Mouse (Mus musculus): Measurements from ENCODE around the gene Gstcd. TPM values are rescaled to one million over a fixed set of nuclear protein-coding genes. Genes with fewer than 3 reads are reported as not detected.

The Gstcd gene
- polyA plus RNA-seq, 1 experiment from 2014 or later = 4.9 TPM

DNA sequence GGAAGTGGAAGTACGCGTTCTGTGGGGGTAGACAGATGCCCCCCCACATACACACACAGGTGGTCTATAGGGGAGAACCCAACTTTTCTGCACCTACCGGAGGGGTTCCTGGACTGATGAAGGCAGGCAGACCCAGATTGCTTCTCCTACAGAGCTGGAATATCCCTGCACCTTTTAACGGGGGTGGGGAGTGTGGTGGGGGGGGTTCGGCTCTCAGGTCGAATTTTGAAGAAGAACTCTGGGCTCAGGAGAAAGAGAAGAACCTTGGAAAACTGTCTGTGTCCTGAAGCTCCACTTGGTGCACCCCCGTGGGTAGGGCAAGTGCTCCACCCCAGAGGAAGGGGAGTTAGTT is 141.3 kb downstream of the Gstcd start:
- ATAC-seq (ENCODE audit: low FRiP score, low TSS enrichment) (no peak), DNase-seq (no peak)
- no peaks in the 10 kb centered on the region for H3K36me3 ChIP-seq (ENCODE audit: control insufficient read depth, insufficient read depth, low read length)
- peaks cover 11% of the 10 kb centered on the region; the same call in 1 of the 2 replicates for H3K4me1 ChIP-seq (ENCODE audit: control insufficient read depth, insufficient read depth, low read length)
- H3K27ac ChIP-seq (replicated peaks; ENCODE audit: low read depth, low read length) = no peak overlapping the region
- H3K27me3 ChIP-seq (ENCODE audit: control insufficient read depth, insufficient read depth, low read length) = peaks cover 3% of the 10 kb centered on the region; the same call in 1 of the 2 replicates
- WGBS = 5% methylated on average over 7 of the region's 7 CpGs
- no peaks in the 10 kb centered on the region for H3K9me3 ChIP-seq (ENCODE audit: control insufficient read depth, low read length)
- H3K4me3 ChIP-seq (replicated peaks; ENCODE audit: low read depth, low read length) = peak overlapping the region; percentile 71
- H3K4me2 ChIP-seq (ENCODE audit: low read length) = peak overlapping the region; percentile 98
- peak overlapping the region; percentile 66 for H3K9ac ChIP-seq (replicated peaks; ENCODE audit: low read length)

DNA sequence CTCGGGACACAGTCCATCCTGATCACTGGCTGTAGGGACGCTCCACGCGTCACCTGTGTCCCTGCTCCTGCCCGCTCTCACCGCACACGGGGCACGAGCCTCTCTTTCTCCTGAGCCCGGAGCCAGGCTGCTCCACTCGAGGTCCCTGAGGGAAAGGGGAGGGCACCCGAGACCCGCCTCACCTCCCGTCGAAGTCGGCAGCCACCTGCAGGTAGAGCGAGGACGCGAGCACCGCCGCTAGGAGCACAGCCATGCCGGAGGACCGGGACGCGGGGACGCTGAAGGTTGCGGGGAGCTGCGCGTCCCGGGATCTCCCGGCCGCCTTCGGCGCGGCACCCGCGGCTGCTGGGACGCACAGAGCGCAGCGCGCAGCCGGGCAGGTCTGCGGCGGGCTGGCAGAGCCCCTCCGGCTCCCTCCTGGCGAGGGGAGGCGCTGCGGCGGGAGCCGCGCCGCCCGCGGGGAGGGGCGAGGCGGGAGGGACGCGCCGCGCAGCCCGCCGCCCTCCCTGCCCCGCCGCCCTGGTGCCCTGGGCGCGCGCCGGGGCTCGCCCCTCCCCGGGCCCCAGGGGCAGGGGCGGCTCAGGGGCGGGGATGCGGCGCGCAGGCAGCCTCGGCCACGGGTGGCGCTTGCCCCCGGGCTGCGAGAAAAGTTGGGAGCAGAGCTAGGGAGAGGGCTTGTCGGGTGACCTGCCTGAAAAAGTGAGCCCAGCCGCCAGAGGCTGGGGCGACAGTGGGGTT is 141.9 kb downstream of the Gstcd start, which contains the start of gene Npnt:
Gene Npnt (minus strand): TSS at position 501 of the 738 bp plus-strand sequence.
- Histone ChIP-seq H3K36me3 (ENCODE audit: control insufficient read depth, insufficient read depth, low read length) (no peaks in the 10 kb centered on the region), H3K27ac (replicated peaks; ENCODE audit: low read depth, low read length) (peak within 1 kb of the TSS; percentile 28; the same call in 1 of the 2 replicates), H3K4me1 (ENCODE audit: control insufficient read depth, insufficient read depth, low read length) (peaks cover 11% of the 10 kb centered on the region; the same call in 1 of the 2 replicates), H3K4me3 (replicated peaks; ENCODE audit: low read depth, low read length) (peak within 1 kb of the TSS; percentile 71), H3K27me3 (ENCODE audit: control insufficient read depth, insufficient read depth, low read length) (peaks cover 3% of the 10 kb centered on the region; the same call in 1 of the 2 replicates), H3K9me3 (ENCODE audit: control insufficient read depth, low read length) (no peaks in the 10 kb centered on the region), H3K9ac (replicated peaks; ENCODE audit: low read length) (peak within 1 kb of the TSS; percentile 66), H3K4me2 (ENCODE audit: low read length) (peak within 1 kb of the TSS; percentile 98)
- peak; percentile 79 for ATAC-seq (ENCODE audit: low FRiP score, low TSS enrichment)
- DNase-seq = peak; percentile 80
- WGBS = under 1% methylated on average over 69 of the region's 82 CpGs

GRCm38 (mm10) chr3:132949380-132949790 is 142.4 kb downstream of the Gstcd start:
- H3K4me3 ChIP-seq (replicated peaks; ENCODE audit: low read depth, low read length) = peak overlapping the region; percentile 71
- WGBS = 0% methylated on average over 26 of the region's 26 CpGs
- no peaks in the 10 kb centered on the region for H3K36me3 ChIP-seq (ENCODE audit: control insufficient read depth, insufficient read depth, low read length)
- no peak overlapping the region for H3K27ac ChIP-seq (replicated peaks; ENCODE audit: low read depth, low read length)
- peak; percentile 67 for DNase-seq
- peak overlapping the region; percentile 66 for H3K9ac ChIP-seq (replicated peaks; ENCODE audit: low read length)
- H3K27me3 ChIP-seq (ENCODE audit: control insufficient read depth, insufficient read depth, low read length) = peaks cover 3% of the 10 kb centered on the region; the same call in 1 of the 2 replicates
- H3K4me1 ChIP-seq (ENCODE audit: control insufficient read depth, insufficient read depth, low read length) = peaks cover 11% of the 10 kb centered on the region; the same call in 1 of the 2 replicates
- peak overlapping the region; percentile 98 for H3K4me2 ChIP-seq (ENCODE audit: low read length)
- peak; percentile 70 for ATAC-seq (ENCODE audit: low FRiP score, low TSS enrichment)
- no peaks in the 10 kb centered on the region for H3K9me3 ChIP-seq (ENCODE audit: control insufficient read depth, low read length)

GRCm38 (mm10) chr3:132948298-132948795 is 143.5 kb downstream of the Gstcd start:
- H3K27me3 ChIP-seq (ENCODE audit: control insufficient read depth, insufficient read depth, low read length) = peaks cover 3% of the 10 kb centered on the region; the same call in 1 of the 2 replicates
- no peaks in the 10 kb centered on the region for H3K9me3 ChIP-seq (ENCODE audit: control insufficient read depth, low read length)
- no peak for ATAC-seq (ENCODE audit: low FRiP score, low TSS enrichment)
- no peak overlapping the region for H3K9ac ChIP-seq (replicated peaks; ENCODE audit: low read length)
- H3K27ac ChIP-seq (replicated peaks; ENCODE audit: low read depth, low read length) = no peak overlapping the region
- peaks cover 11% of the 10 kb centered on the region; the same call in 1 of the 2 replicates for H3K4me1 ChIP-seq (ENCODE audit: control insufficient read depth, insufficient read depth, low read length)
- H3K4me2 ChIP-seq (ENCODE audit: low read length) = peak overlapping the region; percentile 98
- peak; percentile 35 for DNase-seq
- no peaks in the 10 kb centered on the region for H3K36me3 ChIP-seq (ENCODE audit: control insufficient read depth, insufficient read depth, low read length)
- 5% methylated on average over 7 of the region's 7 CpGs for WGBS
- peak overlapping the region; percentile 71 for H3K4me3 ChIP-seq (replicated peaks; ENCODE audit: low read depth, low read length)

DNA sequence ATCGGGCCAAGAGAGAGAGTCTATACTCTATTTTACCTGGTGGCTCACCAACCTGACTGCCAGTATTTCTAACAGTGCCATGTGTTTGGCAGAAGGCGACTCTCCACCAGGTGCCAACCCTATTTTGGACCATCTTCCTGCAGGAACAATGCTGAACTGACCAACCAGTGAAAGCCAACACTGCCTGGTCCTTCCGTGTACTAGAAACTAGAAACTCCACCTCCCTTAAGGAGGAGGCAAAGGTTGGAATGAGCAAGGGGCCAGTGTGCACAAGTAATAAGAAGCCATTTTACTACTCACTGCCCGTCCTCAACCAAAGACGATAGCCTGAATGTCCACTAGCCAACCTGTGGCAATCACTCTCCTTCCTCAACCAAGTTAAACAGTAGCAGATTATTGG is 145.7 kb downstream of the Gstcd start:
- Histone ChIP-seq H3K36me3 (ENCODE audit: control insufficient read depth, insufficient read depth, low read length) (no peaks in the 10 kb centered on the region), H3K27ac (replicated peaks; ENCODE audit: low read depth, low read length) (no peak overlapping the region), H3K4me1 (ENCODE audit: control insufficient read depth, insufficient read depth, low read length) (peaks cover 11% of the 10 kb centered on the region; the same call in 1 of the 2 replicates), H3K9me3 (ENCODE audit: control insufficient read depth, low read length) (no peaks in the 10 kb centered on the region), H3K27me3 (ENCODE audit: control insufficient read depth, insufficient read depth, low read length) (peaks cover 3% of the 10 kb centered on the region; the same call in 1 of the 2 replicates), H3K4me2 (ENCODE audit: low read length) (no peak overlapping the region), H3K9ac (replicated peaks; ENCODE audit: low read length) (no peak overlapping the region), H3K4me3 (replicated peaks; ENCODE audit: low read depth, low read length) (no peak overlapping the region)
- DNase-seq = no peak
- no peak for ATAC-seq (ENCODE audit: low FRiP score, low TSS enrichment)
- WGBS = 96% methylated on average over 5 of the region's 5 CpGs

- Histone ChIP-seq H3K4me1 (ENCODE audit: control insufficient read depth, insufficient read depth, low read length) (peaks cover 11% of the 10 kb centered on the region; the same call in 1 of the 2 replicates), H3K4me3 (replicated peaks; ENCODE audit: low read depth, low read length) (no peak overlapping the region), H3K27me3 (ENCODE audit: control insufficient read depth, insufficient read depth, low read length) (peaks cover 3% of the 10 kb centered on the region; the same call in 1 of the 2 replicates), H3K27ac (replicated peaks; ENCODE audit: low read depth, low read length) (no peak overlapping the region), H3K9me3 (ENCODE audit: control insufficient read depth, low read length) (no peaks in the 10 kb centered on the region), H3K9ac (replicated peaks; ENCODE audit: low read length) (no peak overlapping the region), H3K36me3 (ENCODE audit: control insufficient read depth, insufficient read depth, low read length) (no peaks in the 10 kb centered on the region), H3K4me2 (ENCODE audit: low read length) (no peak overlapping the region)
- 88% methylated on average over 7 of the region's 7 CpGs for WGBS
- no peak for ATAC-seq (ENCODE audit: low FRiP score, low TSS enrichment)
- no peak for DNase-seq
Measured at GRCm38 (mm10) chr3:132945669-132946068, 146.2 kb downstream of the Gstcd start.

DNA sequence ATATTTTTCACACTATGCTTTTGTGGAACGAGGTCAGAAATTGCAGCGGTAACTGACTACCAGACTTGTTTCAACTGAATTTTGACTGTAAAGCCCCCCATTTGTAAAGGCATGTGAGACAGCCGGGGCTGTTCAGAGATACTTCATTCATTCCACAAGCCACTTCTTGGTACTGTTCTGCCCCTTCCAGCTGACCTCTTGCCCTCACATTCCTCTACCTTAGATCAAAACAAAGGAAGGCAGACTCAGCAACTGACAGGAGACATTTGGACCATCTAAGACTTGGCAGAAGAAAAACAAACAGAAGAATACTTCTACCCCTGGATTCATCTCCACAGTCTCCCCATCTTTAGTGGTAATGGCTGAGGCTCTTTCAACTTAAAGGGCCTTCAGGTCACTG is 147.2 kb downstream of the Gstcd start:
- H3K27ac ChIP-seq (replicated peaks; ENCODE audit: low read depth, low read length) = no peak overlapping the region
- H3K4me1 ChIP-seq (ENCODE audit: control insufficient read depth, insufficient read depth, low read length) = peaks cover 11% of the 10 kb centered on the region; the same call in 1 of the 2 replicates
- no peaks in the 10 kb centered on the region for H3K9me3 ChIP-seq (ENCODE audit: control insufficient read depth, low read length)
- no peak for ATAC-seq (ENCODE audit: low FRiP score, low TSS enrichment)
- no peak overlapping the region for H3K4me2 ChIP-seq (ENCODE audit: low read length)
- H3K9ac ChIP-seq (replicated peaks; ENCODE audit: low read length) = no peak overlapping the region
- H3K4me3 ChIP-seq (replicated peaks; ENCODE audit: low read depth, low read length) = no peak overlapping the region
- no peaks in the 10 kb centered on the region for H3K36me3 ChIP-seq (ENCODE audit: control insufficient read depth, insufficient read depth, low read length)
- DNase-seq = no peak
- 38% methylated on average over 3 of the region's 3 CpGs for WGBS
- H3K27me3 ChIP-seq (ENCODE audit: control insufficient read depth, insufficient read depth, low read length) = no peaks in the 10 kb centered on the region; the same call in 1 of the 2 replicates

DNA sequence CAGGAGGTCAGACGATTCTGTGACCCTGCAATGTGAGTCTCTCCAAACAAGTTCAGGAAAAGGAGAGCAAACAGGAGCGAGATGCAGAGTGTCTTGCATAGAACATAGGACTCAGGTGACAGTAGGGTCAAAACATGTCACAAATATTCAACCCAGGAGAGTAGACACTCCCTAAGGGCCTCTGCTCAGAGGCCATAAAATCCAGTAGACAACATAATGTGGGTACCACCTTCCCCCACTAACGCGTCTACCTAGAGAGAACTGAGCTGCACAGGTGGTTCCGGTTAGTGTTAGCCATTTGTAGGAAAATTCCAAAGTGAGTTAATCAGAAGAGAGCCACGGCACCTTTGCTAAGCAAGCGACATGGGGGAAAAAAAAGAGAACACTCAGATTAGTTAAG is 147.6 kb downstream of the Gstcd start:
- 74% methylated on average over 7 of the region's 7 CpGs for WGBS
- H3K4me2 ChIP-seq (ENCODE audit: low read length) = no peak overlapping the region
- H3K9ac ChIP-seq (replicated peaks; ENCODE audit: low read length) = no peak overlapping the region
- H3K4me3 ChIP-seq (replicated peaks; ENCODE audit: low read depth, low read length) = no peak overlapping the region
- ATAC-seq (ENCODE audit: low FRiP score, low TSS enrichment) (no peak), DNase-seq (no peak)
- H3K9me3 ChIP-seq (ENCODE audit: control insufficient read depth, low read length) = no peaks in the 10 kb centered on the region
- no peaks in the 10 kb centered on the region; the same call in 1 of the 2 replicates for H3K27me3 ChIP-seq (ENCODE audit: control insufficient read depth, insufficient read depth, low read length)
- H3K4me1 ChIP-seq (ENCODE audit: control insufficient read depth, insufficient read depth, low read length) = peaks cover 9% of the 10 kb centered on the region; the same call in 1 of the 2 replicates
- no peaks in the 10 kb centered on the region for H3K36me3 ChIP-seq (ENCODE audit: control insufficient read depth, insufficient read depth, low read length)
- no peak overlapping the region for H3K27ac ChIP-seq (replicated peaks; ENCODE audit: low read depth, low read length)
